Mouse (Mus musculus): ENCODE measurements around the gene Ubr2. TPM values are rescaled to one million over a fixed set of nuclear protein-coding genes. Genes with fewer than 3 reads are reported as not detected.

The Ubr2 gene
- polyA plus RNA-seq, 1 experiment: 35.2 TPM

- no peak overlapping the region for H3K4me3 ChIP-seq (ENCODE audit: insufficient read depth, low read length)
- no peaks in the 10 kb centered on the region for H3K4me1 ChIP-seq (ENCODE audit: control insufficient read depth, insufficient read depth, low read length)
- TF ChIP-seq CTCF (IDR thresholded peaks at IDR 0.05; ENCODE audit: extremely low read depth, insufficient read depth, low read length) (no peak), POLR2A (IDR thresholded peaks at IDR 0.05; ENCODE audit: extremely low read depth, insufficient read depth, low read length) (no peak)
- no peak overlapping the region for H3K27ac ChIP-seq (ENCODE audit: insufficient read depth, low read length)
Observed at GRCm38 (mm10) chr17:46915129-46915528, 95.2 kb downstream of the Ubr2 start.

- no peak for TF ChIP-seq POLR2A (IDR thresholded peaks at IDR 0.05; ENCODE audit: extremely low read depth, insufficient read depth, low read length)
- TF ChIP-seq CTCF (IDR thresholded peaks at IDR 0.05; ENCODE audit: extremely low read depth, insufficient read depth, low read length): no peak
- H3K27ac ChIP-seq (ENCODE audit: insufficient read depth, low read length): no peak overlapping the region
- H3K4me3 ChIP-seq (ENCODE audit: insufficient read depth, low read length): no peak overlapping the region
- H3K4me1 ChIP-seq (ENCODE audit: control insufficient read depth, insufficient read depth, low read length): no peaks in the 10 kb centered on the region
Observed at GRCm38 (mm10) chr17:46912331-46912730, 98.0 kb downstream of the Ubr2 start.

GRCm38 (mm10) chr17:46910186-46910585 is 100.2 kb downstream of the Ubr2 start, which contains the start of gene Prph2:
TSS of gene Prph2 (plus strand) at chr17:46910459.
- H3K27ac ChIP-seq (ENCODE audit: insufficient read depth, low read length): no peak within 1 kb of the TSS

GRCm38 (mm10) chr17:46903876-46904490 is 106.4 kb downstream of the Ubr2 start:
- TF ChIP-seq POLR2A (IDR thresholded peaks at IDR 0.05; ENCODE audit: extremely low read depth, insufficient read depth, low read length) (no peak), CTCF (IDR thresholded peaks at IDR 0.05; ENCODE audit: extremely low read depth, insufficient read depth, low read length) (peak; percentile 89)
- Histone ChIP-seq H3K27ac (ENCODE audit: insufficient read depth, low read length) (no peak overlapping the region), H3K4me1 (ENCODE audit: control insufficient read depth, insufficient read depth, low read length) (no peaks in the 10 kb centered on the region), H3K4me3 (ENCODE audit: insufficient read depth, low read length) (no peak overlapping the region)

More at GRCm38 (mm10) chr17:46910186-46910585, 100.2 kb downstream of the Ubr2 start, which contains the start of gene Prph2:
- TF ChIP-seq POLR2A (IDR thresholded peaks at IDR 0.05; ENCODE audit: extremely low read depth, insufficient read depth, low read length) (no peak), CTCF (IDR thresholded peaks at IDR 0.05; ENCODE audit: extremely low read depth, insufficient read depth, low read length) (no peak)
- no peak within 1 kb of the TSS for H3K4me3 ChIP-seq (ENCODE audit: insufficient read depth, low read length)
- H3K4me1 ChIP-seq (ENCODE audit: control insufficient read depth, insufficient read depth, low read length): no peaks in the 10 kb centered on the region

- no peak overlapping the region for H3K27ac ChIP-seq (ENCODE audit: insufficient read depth, low read length)
- no peak overlapping the region for H3K4me3 ChIP-seq (ENCODE audit: insufficient read depth, low read length)
- TF ChIP-seq POLR2A (IDR thresholded peaks at IDR 0.05; ENCODE audit: extremely low read depth, insufficient read depth, low read length) (no peak), CTCF (IDR thresholded peaks at IDR 0.05; ENCODE audit: extremely low read depth, insufficient read depth, low read length) (no peak)
- no peaks in the 10 kb centered on the region for H3K4me1 ChIP-seq (ENCODE audit: control insufficient read depth, insufficient read depth, low read length)
Observed at GRCm38 (mm10) chr17:46900941-46901340, 109.4 kb downstream of the Ubr2 start.

- TF ChIP-seq POLR2A (IDR thresholded peaks at IDR 0.05; ENCODE audit: extremely low read depth, insufficient read depth, low read length) (no peak), CTCF (IDR thresholded peaks at IDR 0.05; ENCODE audit: extremely low read depth, insufficient read depth, low read length) (no peak)
- no peak overlapping the region for H3K27ac ChIP-seq (ENCODE audit: insufficient read depth, low read length)
- H3K4me1 ChIP-seq (ENCODE audit: control insufficient read depth, insufficient read depth, low read length): peaks cover 8% of the 10 kb centered on the region
- no peak overlapping the region for H3K4me3 ChIP-seq (ENCODE audit: insufficient read depth, low read length)
Observed at GRCm38 (mm10) chr17:46897221-46897950, 113.0 kb downstream of the Ubr2 start.

GRCm38 (mm10) chr17:46895426-46895825 is 114.9 kb downstream of the Ubr2 start:
- TF ChIP-seq CTCF (IDR thresholded peaks at IDR 0.05; ENCODE audit: extremely low read depth, insufficient read depth, low read length) (no peak), POLR2A (IDR thresholded peaks at IDR 0.05; ENCODE audit: extremely low read depth, insufficient read depth, low read length) (no peak)

GRCm38 (mm10) chr17:46890843-46891594 is 119.3 kb downstream of the Ubr2 start:
- Histone ChIP-seq H3K4me1 (ENCODE audit: control insufficient read depth, insufficient read depth, low read length) (peaks cover 12% of the 10 kb centered on the region), H3K4me3 (ENCODE audit: insufficient read depth, low read length) (peak overlapping the region; percentile 93), H3K27ac (ENCODE audit: insufficient read depth, low read length) (peak overlapping the region; percentile 98)
- no peak for TF ChIP-seq POLR2A (IDR thresholded peaks at IDR 0.05; ENCODE audit: extremely low read depth, insufficient read depth, low read length)
- no peak for TF ChIP-seq CTCF (IDR thresholded peaks at IDR 0.05; ENCODE audit: extremely low read depth, insufficient read depth, low read length)

More at GRCm38 (mm10) chr17:46895426-46895825, 114.9 kb downstream of the Ubr2 start:
- peaks cover 12% of the 10 kb centered on the region for H3K4me1 ChIP-seq (ENCODE audit: control insufficient read depth, insufficient read depth, low read length)
- no peak overlapping the region for H3K27ac ChIP-seq (ENCODE audit: insufficient read depth, low read length)
- no peak overlapping the region for H3K4me3 ChIP-seq (ENCODE audit: insufficient read depth, low read length)

GRCm38 (mm10) chr17:46890116-46890815 is 120.1 kb downstream of the Ubr2 start, which contains the start of gene Tbcc:
TSS of gene Tbcc (plus strand) at chr17:46890684.
- peak within 1 kb of the TSS; percentile 98 for H3K27ac ChIP-seq (ENCODE audit: insufficient read depth, low read length)
- H3K4me1 ChIP-seq (ENCODE audit: control insufficient read depth, insufficient read depth, low read length): peaks cover 12% of the 10 kb centered on the region
- peak within 1 kb of the TSS; percentile 93 for H3K4me3 ChIP-seq (ENCODE audit: insufficient read depth, low read length)
- TF ChIP-seq CTCF (IDR thresholded peaks at IDR 0.05; ENCODE audit: extremely low read depth, insufficient read depth, low read length) (no peak), POLR2A (IDR thresholded peaks at IDR 0.05; ENCODE audit: extremely low read depth, insufficient read depth, low read length) (peak; percentile 97)

Measured in cortical plate, adult 2 months (tissue).